Mouse (Mus musculus) leukemia stem cell, adult 10-12 weeks (primary cell): ENCODE results near the gene Ifitm6. TPM values are rescaled to one million over a fixed set of nuclear protein-coding genes. Genes with fewer than 3 reads are reported as not detected.

ENCODE experiments used
- polyA plus RNA-seq: library from polyadenylated mRNA; stranded (reverse); fragments of >175 nt; gene quantifications from 2 replicates; pipeline ENCODE4 v1.2.3, GENCODE M21; 2012; ENCODE audit warnings: low replicate concordance

Gene Ifitm6
- 0.77 TPM in 1 of 2 replicates, not detected in the other for polyA plus RNA-seq

GRCm38 (mm10) chr7:141017824-141018223, at the start of gene Ifitm6:
Gene Ifitm6, minus strand, starts transcription at chr7:141017924.

GRCm38 (mm10) chr7:141060426-141061242, 42.9 kb upstream of the Ifitm6 start, which contains the start of gene B4galnt4:
Gene B4galnt4, plus strand, starts transcription at chr7:141061104.

GRCm38 (mm10) chr7:141028831-141029230, 11.1 kb upstream of the Ifitm6 start, which contains the start of gene Gm17387:
Gene Gm17387, plus strand, starts transcription at chr7:141029131.

GRCm38 (mm10) chr7:141010593-141010992, 7.1 kb downstream of the Ifitm6 start, which contains the start of gene Ifitm3:
Gene Ifitm3, minus strand, starts transcription at chr7:141010770.

GRCm38 (mm10) chr7:140966921-140967320, 50.8 kb downstream of the Ifitm6 start, which contains the start of gene Ifitm1:
Gene Ifitm1, plus strand, starts transcription at chr7:140967221.

Other genes starting within 250 kb of the Ifitm6 start
- not detected in 2 replicates for gene Syce1, start 230.1 kb downstream of the Ifitm6 start, polyA plus RNA-seq
- gene Zfp941, start 195.7 kb downstream of the Ifitm6 start, polyA plus RNA-seq: not detected in 2 replicates
- not detected in 2 replicates for gene Urah, start 182.9 kb downstream of the Ifitm6 start, polyA plus RNA-seq
- not detected in 2 replicates for gene Scgb1c1, start 172.4 kb downstream of the Ifitm6 start, polyA plus RNA-seq
- not detected in 2 replicates for gene Odf3, start 170.1 kb downstream of the Ifitm6 start, polyA plus RNA-seq
- not detected in 2 replicates for gene Gm45785, start 161.6 kb downstream of the Ifitm6 start, polyA plus RNA-seq
- gene Ric8a, start 161.0 kb downstream of the Ifitm6 start, polyA plus RNA-seq: 59.0 and 60.4 TPM in 2 replicates
- gene Bet1l, start 160.3 kb downstream of the Ifitm6 start, polyA plus RNA-seq: 1.6 and 5.5 TPM in 2 replicates
- gene Psmd13, start 136.0 kb downstream of the Ifitm6 start, polyA plus RNA-seq: 24.5 and 69.2 TPM in 2 replicates
- 32.7 and 37.1 TPM in 2 replicates for gene Sirt3, start 135.6 kb downstream of the Ifitm6 start, polyA plus RNA-seq
- gene Cox8b, start 117.5 kb downstream of the Ifitm6 start, polyA plus RNA-seq: not detected in 2 replicates
- not detected in 2 replicates for gene Nlrp6, start 97.0 kb downstream of the Ifitm6 start, polyA plus RNA-seq
- gene Pgghg, start 76.5 kb downstream of the Ifitm6 start, polyA plus RNA-seq: 8.1 and 14.9 TPM in 2 replicates
- 0.58 TPM in 1 of 2 replicates, not detected in the other for gene Ifitm5, start 67.6 kb downstream of the Ifitm6 start, polyA plus RNA-seq
- gene Gm45717, start 62.0 kb downstream of the Ifitm6 start, polyA plus RNA-seq: not detected in 2 replicates
- 14.4 and 81.4 TPM in 2 replicates for gene Ifitm2, start 61.9 kb downstream of the Ifitm6 start, polyA plus RNA-seq
- 1.1 and 10.3 TPM in 2 replicates for gene Ifitm1, start 50.7 kb downstream of the Ifitm6 start, polyA plus RNA-seq
- 12.1 and 15.1 TPM in 2 replicates for gene Ifitm3, start 7.2 kb downstream of the Ifitm6 start, polyA plus RNA-seq
- gene Gm17387, start 11.2 kb upstream of the Ifitm6 start, polyA plus RNA-seq: not detected in 2 replicates
- gene B4galnt4, start 43.2 kb upstream of the Ifitm6 start, polyA plus RNA-seq: 2.6 and 3.4 TPM in 2 replicates
- 5.0 and 6.6 TPM in 2 replicates for gene Pkp3, start 60.3 kb upstream of the Ifitm6 start, polyA plus RNA-seq
- 10.6 and 20.3 TPM in 2 replicates for gene Sigirr, start 82.6 kb upstream of the Ifitm6 start, polyA plus RNA-seq
- gene Ano9, start 99.9 kb upstream of the Ifitm6 start, polyA plus RNA-seq: 0.30 TPM in 1 of 2 replicates, not detected in the other
- gene Ptdss2, start 104.5 kb upstream of the Ifitm6 start, polyA plus RNA-seq: 172 and 234 TPM in 2 replicates
- 4.4 and 23.6 TPM in 2 replicates for gene Rnh1, start 154.9 kb upstream of the Ifitm6 start, polyA plus RNA-seq
- 58.5 and 63.6 TPM in 2 replicates for gene Hras, start 176.1 kb upstream of the Ifitm6 start, polyA plus RNA-seq
- 9.6 and 9.7 TPM in 2 replicates for gene Lrrc56, start 176.2 kb upstream of the Ifitm6 start, polyA plus RNA-seq
- 0.97 and 1.5 TPM in 2 replicates for gene Lmntd2, start 196.2 kb upstream of the Ifitm6 start, polyA plus RNA-seq
- 8.4 and 16.5 TPM in 2 replicates for gene Rassf7, start 197.9 kb upstream of the Ifitm6 start, polyA plus RNA-seq
- 105 and 162 TPM in 2 replicates for gene Phrf1, start 210.9 kb upstream of the Ifitm6 start, polyA plus RNA-seq
- gene Irf7, start 248.6 kb upstream of the Ifitm6 start, polyA plus RNA-seq: 194 and 421 TPM in 2 replicates